Mouse (Mus musculus): ENCODE measurements at regions not wholly inside any gene's neighbourhood (a gene's known extent, or its start where the extent isn't known, plus 50 kb on each side); places are given as distances from the start of the nearest gene placed in this dataset.
A peak's percentile ranks its signal among the peaks of the same experiment; 100 is the strongest.

DNA sequence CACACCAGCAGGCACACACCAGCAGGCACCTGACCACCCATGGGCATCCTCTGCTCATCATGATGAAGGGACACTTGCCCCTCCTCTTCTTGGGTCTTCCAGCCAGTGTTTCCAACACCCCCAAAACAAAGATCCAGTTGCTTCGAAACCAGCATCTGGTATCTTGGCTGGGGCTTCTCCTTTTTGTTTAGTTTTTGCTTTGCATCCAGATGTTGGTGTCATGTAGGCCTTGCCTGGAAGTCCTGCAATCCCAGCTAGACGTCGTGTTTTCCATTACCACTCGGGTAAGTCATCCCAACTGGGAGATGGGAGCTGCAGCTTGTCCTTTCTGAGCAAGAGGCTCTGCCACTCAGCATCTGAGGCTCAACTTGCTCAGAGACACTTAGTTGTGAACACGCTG is 70.6 kb upstream of the Tspan2 start:
- Histone ChIP-seq H3K27ac (replicated peaks) (no peak overlapping the region), H3K4me3 (replicated peaks) (no peak overlapping the region), H3K27me3 (no peaks in the 10 kb centered on the region), H3K9ac (no peak overlapping the region), H3K9me3 (replicated peaks) (no peaks in the 10 kb centered on the region), H3K36me3 (replicated peaks) (no peaks in the 10 kb centered on the region), H3K4me2 (no peak overlapping the region), H3K4me1 (replicated peaks) (no peaks in the 10 kb centered on the region)
- 61% methylated on average over 5 of the region's 5 CpGs for WGBS (ENCODE audit: insufficient replicate concordance)
- ATAC-seq (ENCODE audit: insufficient read depth) = no peak

DNA sequence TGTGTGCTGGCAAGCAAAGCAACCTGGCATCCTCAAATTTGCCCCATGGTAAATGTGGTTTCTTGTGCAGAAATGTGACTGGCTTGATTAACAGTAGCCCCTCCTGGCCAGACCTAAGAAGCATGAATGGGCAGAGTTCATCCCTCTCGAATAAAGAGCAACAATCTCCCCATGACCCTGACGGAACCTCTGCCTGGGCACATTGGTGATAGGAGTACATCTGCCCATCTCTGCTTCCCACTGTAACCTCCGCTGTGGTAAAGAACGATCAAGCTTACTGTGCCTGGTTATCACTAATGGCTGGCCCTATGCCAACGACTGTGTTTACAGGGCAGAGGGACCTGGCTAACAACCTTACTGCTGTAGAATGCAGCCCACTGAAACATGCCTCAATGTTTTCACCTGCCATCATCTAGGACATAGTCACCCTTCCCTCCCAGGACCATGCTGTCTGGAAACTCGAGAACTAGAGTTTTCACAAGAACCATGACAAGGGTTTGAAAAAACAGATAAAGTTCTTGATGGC is 69.6 kb upstream of the Tspan2 start:
- Histone ChIP-seq H3K9ac (no peak overlapping the region), H3K4me3 (replicated peaks) (no peak overlapping the region), H3K9me3 (replicated peaks) (no peaks in the 10 kb centered on the region), H3K27ac (replicated peaks) (no peak overlapping the region), H3K4me1 (replicated peaks) (no peaks in the 10 kb centered on the region), H3K4me2 (no peak overlapping the region), H3K36me3 (replicated peaks) (no peaks in the 10 kb centered on the region), H3K27me3 (no peaks in the 10 kb centered on the region)
- no peak for ATAC-seq (ENCODE audit: insufficient read depth)
- 49% methylated on average over 6 of the region's 6 CpGs for WGBS (ENCODE audit: insufficient replicate concordance)

DNA sequence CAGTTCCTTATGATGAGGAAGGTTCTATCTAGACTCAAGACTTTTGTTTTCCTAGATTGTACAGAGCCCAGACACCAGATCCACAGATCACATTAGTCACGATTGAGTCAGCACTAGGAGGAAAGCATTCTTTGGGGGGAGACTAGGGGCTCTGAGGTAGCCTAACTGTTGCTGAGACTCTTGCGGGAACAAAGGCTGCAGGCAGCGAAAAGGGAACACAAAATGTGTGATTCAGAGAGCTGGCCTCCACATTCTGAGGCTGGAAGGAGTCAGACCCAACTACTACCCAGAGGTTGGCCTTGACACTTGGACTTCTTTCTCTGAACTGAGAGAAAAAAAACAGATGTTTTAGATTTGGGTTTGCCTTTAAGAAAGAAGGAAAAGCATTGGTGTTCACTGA is 66.5 kb upstream of the Tspan2 start:
- no peak for ATAC-seq (ENCODE audit: insufficient read depth)
- H3K9ac ChIP-seq = no peak overlapping the region
- no peaks in the 10 kb centered on the region for H3K4me1 ChIP-seq (replicated peaks)
- no peaks in the 10 kb centered on the region for H3K27me3 ChIP-seq
- no peak overlapping the region for H3K27ac ChIP-seq (replicated peaks)
- no peak overlapping the region for H3K4me2 ChIP-seq
- no peaks in the 10 kb centered on the region for H3K36me3 ChIP-seq (replicated peaks)
- WGBS (ENCODE audit: insufficient replicate concordance) = 65% methylated on average over 3 of the region's 3 CpGs
- no peak overlapping the region for H3K4me3 ChIP-seq (replicated peaks)
- no peaks in the 10 kb centered on the region for H3K9me3 ChIP-seq (replicated peaks)

GRCm38 (mm10) chr3:102668556-102668955 is 65.8 kb upstream of the Tspan2 start:
- Histone ChIP-seq H3K4me3 (replicated peaks) (no peak overlapping the region), H3K4me1 (replicated peaks) (no peaks in the 10 kb centered on the region), H3K4me2 (no peak overlapping the region), H3K9me3 (replicated peaks) (no peaks in the 10 kb centered on the region), H3K27me3 (no peaks in the 10 kb centered on the region), H3K36me3 (replicated peaks) (no peaks in the 10 kb centered on the region), H3K9ac (no peak overlapping the region), H3K27ac (replicated peaks) (no peak overlapping the region)
- no peak for ATAC-seq (ENCODE audit: insufficient read depth)
- WGBS (ENCODE audit: insufficient replicate concordance) = 62% methylated on average over 3 of the region's 3 CpGs

DNA sequence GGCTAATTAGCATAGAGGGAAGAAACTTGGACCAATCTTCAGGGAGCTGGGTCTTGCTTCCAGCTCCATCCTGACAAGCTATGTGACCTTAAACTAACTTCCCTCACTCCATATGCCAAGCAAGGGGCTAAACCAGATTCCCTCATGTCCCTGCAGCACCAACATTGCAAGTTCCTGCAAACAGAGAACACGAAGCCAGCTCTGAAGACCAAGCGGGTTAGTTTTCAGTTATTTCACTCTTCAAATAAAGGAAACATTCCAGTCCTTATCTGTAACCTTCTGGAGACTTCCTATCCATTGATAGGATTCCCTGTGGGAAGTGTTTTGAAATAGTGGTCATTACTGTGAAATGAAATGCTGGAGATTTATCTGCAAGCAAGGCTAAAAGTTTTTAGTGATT is 64.4 kb upstream of the Tspan2 start:
- H3K27ac ChIP-seq (replicated peaks) = no peak overlapping the region
- no peaks in the 10 kb centered on the region for H3K4me1 ChIP-seq (replicated peaks)
- H3K9ac ChIP-seq = no peak overlapping the region
- H3K4me3 ChIP-seq (replicated peaks) = no peak overlapping the region
- H3K27me3 ChIP-seq = no peaks in the 10 kb centered on the region
- no peaks in the 10 kb centered on the region for H3K9me3 ChIP-seq (replicated peaks)
- ATAC-seq (ENCODE audit: insufficient read depth) = no peak
- H3K4me2 ChIP-seq = no peak overlapping the region
- WGBS (ENCODE audit: insufficient replicate concordance) = 29% methylated on average over 2 of the region's 2 CpGs
- H3K36me3 ChIP-seq (replicated peaks) = no peaks in the 10 kb centered on the region

DNA sequence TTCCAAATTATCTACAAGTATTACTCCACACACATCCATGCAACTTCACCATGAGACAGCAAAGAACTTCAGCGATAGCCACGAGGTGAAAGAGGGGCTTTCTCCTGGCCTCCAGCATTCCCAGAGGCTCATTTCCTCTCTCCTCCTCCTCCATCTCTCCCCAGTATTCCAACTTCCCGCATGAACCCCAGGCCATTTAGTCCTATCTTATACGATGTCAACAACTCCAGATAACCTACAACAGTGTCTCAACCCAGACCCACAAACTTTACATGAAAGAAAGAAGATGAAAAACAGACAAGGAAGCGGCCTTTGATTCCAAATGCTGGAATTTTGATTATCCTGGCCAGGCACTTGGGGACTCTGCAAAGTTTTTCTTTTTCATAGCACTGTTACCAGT is 63.8 kb upstream of the Tspan2 start:
- Histone ChIP-seq H3K9me3 (replicated peaks) (no peaks in the 10 kb centered on the region), H3K4me2 (no peak overlapping the region), H3K36me3 (replicated peaks) (no peaks in the 10 kb centered on the region), H3K4me1 (replicated peaks) (no peaks in the 10 kb centered on the region), H3K27ac (replicated peaks) (no peak overlapping the region), H3K4me3 (replicated peaks) (no peak overlapping the region), H3K9ac (no peak overlapping the region), H3K27me3 (no peaks in the 10 kb centered on the region)
- no peak for ATAC-seq (ENCODE audit: insufficient read depth)
- 39% methylated on average over 5 of the region's 5 CpGs for WGBS (ENCODE audit: insufficient replicate concordance)

DNA sequence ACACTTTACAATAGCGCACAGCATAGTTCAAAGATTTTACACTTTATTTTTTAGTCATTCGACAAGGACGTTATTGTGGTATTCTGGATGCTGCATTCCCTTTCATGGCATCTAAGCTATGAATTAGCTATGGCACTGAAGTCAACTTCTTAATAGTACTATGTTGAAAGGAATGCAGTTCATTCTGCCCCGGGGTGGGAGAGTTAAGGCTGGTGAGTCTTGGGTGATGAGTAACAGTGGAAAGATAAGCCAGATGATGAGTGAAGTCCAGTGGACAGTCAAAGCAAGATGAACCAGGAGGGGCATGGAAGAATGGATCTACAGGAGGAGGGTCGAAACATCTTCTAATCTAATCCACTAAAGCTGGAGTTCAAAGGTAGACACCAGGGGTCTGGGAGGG is 63.4 kb upstream of the Tspan2 start:
- H3K4me2 ChIP-seq = no peak overlapping the region
- H3K27me3 ChIP-seq = no peaks in the 10 kb centered on the region
- H3K36me3 ChIP-seq (replicated peaks) = no peaks in the 10 kb centered on the region
- H3K9me3 ChIP-seq (replicated peaks) = no peaks in the 10 kb centered on the region
- no peak for ATAC-seq (ENCODE audit: insufficient read depth)
- H3K9ac ChIP-seq = no peak overlapping the region
- 65% methylated on average over 5 of the region's 5 CpGs for WGBS (ENCODE audit: insufficient replicate concordance)
- no peaks in the 10 kb centered on the region for H3K4me1 ChIP-seq (replicated peaks)
- H3K27ac ChIP-seq (replicated peaks) = no peak overlapping the region
- no peak overlapping the region for H3K4me3 ChIP-seq (replicated peaks)

DNA sequence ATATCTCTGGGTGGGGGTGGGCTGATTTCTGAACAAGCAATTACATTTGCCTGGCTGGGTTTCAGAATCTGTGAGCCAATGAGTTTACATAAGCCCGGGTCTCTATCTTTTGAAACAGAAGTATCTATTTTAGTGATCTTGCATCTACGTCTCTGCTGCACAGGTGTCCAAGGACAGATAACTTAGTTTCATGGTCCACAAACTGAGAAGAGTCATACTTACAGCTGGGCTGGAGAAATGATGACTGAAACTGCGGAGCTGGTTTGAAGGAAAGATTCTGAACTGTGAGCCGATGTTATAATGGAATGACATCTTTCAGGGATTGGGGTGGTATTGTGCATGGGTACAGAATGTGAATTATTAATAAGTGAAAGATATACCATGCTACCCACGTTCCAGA is 60.8 kb upstream of the Tspan2 start:
- no peak overlapping the region for H3K9ac ChIP-seq
- H3K27me3 ChIP-seq = no peaks in the 10 kb centered on the region
- WGBS (ENCODE audit: insufficient replicate concordance) = 44% methylated on average over 5 of the region's 5 CpGs
- ATAC-seq (ENCODE audit: insufficient read depth) = no peak
- no peak overlapping the region for H3K4me3 ChIP-seq (replicated peaks)
- H3K4me2 ChIP-seq = no peak overlapping the region
- H3K36me3 ChIP-seq (replicated peaks) = no peaks in the 10 kb centered on the region
- no peak overlapping the region for H3K27ac ChIP-seq (replicated peaks)
- no peaks in the 10 kb centered on the region for H3K9me3 ChIP-seq (replicated peaks)
- no peaks in the 10 kb centered on the region for H3K4me1 ChIP-seq (replicated peaks)

DNA sequence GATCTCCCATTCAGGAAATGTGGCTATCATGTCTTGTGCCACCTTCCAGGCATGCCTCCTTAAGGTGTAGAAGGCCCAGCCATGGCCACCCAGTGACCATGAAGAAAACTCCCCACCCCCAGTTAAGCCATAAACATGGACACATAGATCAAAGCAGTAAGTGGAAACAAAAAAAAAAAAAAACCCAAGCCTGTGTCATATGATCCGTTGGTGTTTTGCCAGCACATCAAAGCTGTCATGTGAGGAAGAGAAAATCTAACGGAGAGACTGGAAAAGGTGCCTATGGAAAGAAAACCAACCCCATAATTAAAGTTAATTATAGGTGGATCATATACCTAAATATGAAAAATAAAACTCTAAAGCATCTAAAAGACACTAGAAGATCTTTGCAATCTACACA is 60.3 kb upstream of the Tspan2 start:
- Histone ChIP-seq H3K27me3 (no peaks in the 10 kb centered on the region), H3K4me1 (replicated peaks) (no peaks in the 10 kb centered on the region), H3K9ac (no peak overlapping the region), H3K4me3 (replicated peaks) (no peak overlapping the region), H3K27ac (replicated peaks) (no peak overlapping the region), H3K9me3 (replicated peaks) (no peaks in the 10 kb centered on the region), H3K4me2 (no peak overlapping the region), H3K36me3 (replicated peaks) (no peaks in the 10 kb centered on the region)
- 48% methylated on average over 2 of the region's 2 CpGs for WGBS (ENCODE audit: insufficient replicate concordance)
- ATAC-seq (ENCODE audit: insufficient read depth) = no peak

DNA sequence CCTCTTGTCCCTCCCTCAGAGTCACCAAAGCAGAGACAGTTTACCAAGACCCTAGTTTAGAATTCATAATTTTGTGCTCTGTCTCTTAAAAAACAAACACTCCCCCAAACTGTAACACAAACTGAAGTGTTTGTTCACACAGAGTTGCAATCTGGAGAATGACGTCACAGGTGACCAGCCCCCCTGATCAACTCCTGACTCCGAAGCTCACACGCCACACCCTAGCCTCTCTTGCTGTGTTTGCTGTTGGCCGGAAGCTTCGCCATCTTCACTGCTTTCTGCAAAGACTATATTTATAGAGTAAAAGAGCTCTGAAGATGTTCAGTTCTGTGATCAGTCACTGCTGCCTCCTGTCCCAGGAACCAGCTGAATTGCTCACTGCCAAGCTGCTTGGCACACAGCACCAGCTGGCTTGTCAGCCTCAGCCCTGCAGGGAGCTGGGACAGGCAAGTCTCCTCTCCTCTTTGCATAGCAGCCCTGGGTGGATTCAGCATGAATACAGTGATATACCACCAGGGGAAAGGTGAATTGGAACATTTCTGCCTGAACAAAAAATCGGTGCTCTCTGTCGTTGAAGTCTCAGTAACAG is 57.3 kb upstream of the Tspan2 start:
- Histone ChIP-seq H3K27ac (replicated peaks) (no peak overlapping the region), H3K4me3 (replicated peaks) (no peak overlapping the region), H3K9me3 (replicated peaks) (no peaks in the 10 kb centered on the region), H3K9ac (no peak overlapping the region), H3K4me1 (replicated peaks) (no peaks in the 10 kb centered on the region), H3K4me2 (no peak overlapping the region), H3K27me3 (no peaks in the 10 kb centered on the region), H3K36me3 (replicated peaks) (no peaks in the 10 kb centered on the region)
- 59% methylated on average over 7 of the region's 7 CpGs for WGBS (ENCODE audit: insufficient replicate concordance)
- ATAC-seq (ENCODE audit: insufficient read depth) = no peak

DNA sequence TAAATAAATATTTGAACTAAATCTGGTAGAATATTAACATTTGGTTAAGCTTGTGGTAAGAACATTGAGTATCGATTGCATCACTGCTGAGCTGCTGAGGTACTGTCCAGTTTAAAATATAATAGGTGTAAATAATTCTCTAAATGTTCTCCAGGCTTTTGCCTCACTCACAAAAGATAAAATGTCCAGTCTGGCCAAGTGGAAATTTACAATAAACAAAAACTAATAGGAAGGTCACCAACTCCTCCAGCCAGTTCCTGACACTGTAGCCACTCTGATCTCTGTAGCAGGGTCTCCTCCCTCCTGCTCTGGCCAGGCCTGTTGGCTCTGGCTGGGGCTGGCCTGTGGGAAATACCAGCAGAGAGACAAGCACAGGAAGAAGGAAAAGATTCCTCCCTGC is 55.8 kb upstream of the Tspan2 start:
- Histone ChIP-seq H3K4me3 (replicated peaks) (no peak overlapping the region), H3K4me2 (no peak overlapping the region), H3K9me3 (replicated peaks) (no peaks in the 10 kb centered on the region), H3K4me1 (replicated peaks) (no peaks in the 10 kb centered on the region), H3K27me3 (no peaks in the 10 kb centered on the region), H3K9ac (no peak overlapping the region), H3K27ac (replicated peaks) (0 out of 2 replicates have a peak overlapping the region, but pooled peaks have one; percentile 6), H3K36me3 (replicated peaks) (no peaks in the 10 kb centered on the region)
- 65% methylated on average over 1 of the region's 1 CpGs for WGBS (ENCODE audit: insufficient replicate concordance)
- peak; percentile 54; the same call in 1 of the 2 replicates for ATAC-seq (ENCODE audit: insufficient read depth)

- 53% methylated on average over 8 of the region's 8 CpGs for WGBS (ENCODE audit: insufficient replicate concordance)
These were observed 51.9 kb upstream of the Tspan2 start for GRCm38 (mm10) chr3:102682424-102682823.

More at GRCm38 (mm10) chr3:102682424-102682823, 51.9 kb upstream of the Tspan2 start:
- Histone ChIP-seq H3K27me3 (no peaks in the 10 kb centered on the region), H3K9me3 (replicated peaks) (no peaks in the 10 kb centered on the region), H3K36me3 (replicated peaks) (no peaks in the 10 kb centered on the region), H3K9ac (no peak overlapping the region), H3K4me3 (replicated peaks) (no peak overlapping the region), H3K4me1 (replicated peaks) (no peaks in the 10 kb centered on the region), H3K4me2 (no peak overlapping the region), H3K27ac (replicated peaks) (no peak overlapping the region)
- no peak for ATAC-seq (ENCODE audit: insufficient read depth)
